Mouse (Mus musculus): Measurements from ENCODE around the gene Calcrl.

Gene Calcrl

DNA sequence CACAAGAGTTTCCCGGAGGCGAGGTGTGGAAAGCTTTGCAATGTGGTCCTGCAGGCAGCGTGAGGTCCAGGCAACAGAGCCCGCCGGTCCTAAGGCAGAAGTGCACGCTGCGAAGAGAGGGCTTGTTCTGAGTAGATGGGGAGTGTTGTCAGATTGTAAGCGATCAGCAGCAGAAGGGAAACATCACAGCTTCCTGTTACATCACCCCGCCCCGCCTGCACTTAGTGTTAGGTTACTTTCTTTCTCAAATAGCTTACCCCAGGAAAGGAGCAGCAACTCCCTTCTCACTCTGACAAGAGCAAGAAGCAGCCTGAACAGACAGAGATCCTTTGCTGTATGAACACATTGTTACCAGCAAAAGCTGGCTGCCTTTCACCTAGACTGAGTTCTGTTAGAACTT is at the start of gene Calcrl:
Calcrl (minus strand) TSS at position 274 of the 400 bp plus-strand sequence.
- peak; percentile 46 for DNase-seq (ENCODE audit: low read depth, low spot score)

DNA sequence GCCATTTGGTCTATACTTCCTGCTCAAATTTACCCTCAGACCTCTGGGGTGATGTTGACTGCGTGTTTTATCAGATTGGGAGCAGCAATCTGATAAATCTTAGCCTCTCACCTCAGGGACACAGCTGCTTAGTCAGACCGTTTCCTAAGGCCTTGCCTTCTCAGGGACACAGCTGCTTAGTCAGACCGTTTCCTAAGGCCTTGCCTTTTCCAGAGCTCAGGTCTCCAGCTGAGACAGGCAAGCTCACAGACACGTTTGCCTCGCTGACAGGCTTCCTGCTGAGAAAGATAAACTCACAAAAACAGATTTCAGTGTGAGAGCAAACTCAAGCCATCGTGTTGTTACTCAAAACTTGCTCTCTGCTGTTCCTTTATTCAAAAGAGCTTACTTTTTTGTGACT is 49.4 kb upstream of the Calcrl start:
- no peak for DNase-seq (ENCODE audit: low read depth, low spot score)

DNA sequence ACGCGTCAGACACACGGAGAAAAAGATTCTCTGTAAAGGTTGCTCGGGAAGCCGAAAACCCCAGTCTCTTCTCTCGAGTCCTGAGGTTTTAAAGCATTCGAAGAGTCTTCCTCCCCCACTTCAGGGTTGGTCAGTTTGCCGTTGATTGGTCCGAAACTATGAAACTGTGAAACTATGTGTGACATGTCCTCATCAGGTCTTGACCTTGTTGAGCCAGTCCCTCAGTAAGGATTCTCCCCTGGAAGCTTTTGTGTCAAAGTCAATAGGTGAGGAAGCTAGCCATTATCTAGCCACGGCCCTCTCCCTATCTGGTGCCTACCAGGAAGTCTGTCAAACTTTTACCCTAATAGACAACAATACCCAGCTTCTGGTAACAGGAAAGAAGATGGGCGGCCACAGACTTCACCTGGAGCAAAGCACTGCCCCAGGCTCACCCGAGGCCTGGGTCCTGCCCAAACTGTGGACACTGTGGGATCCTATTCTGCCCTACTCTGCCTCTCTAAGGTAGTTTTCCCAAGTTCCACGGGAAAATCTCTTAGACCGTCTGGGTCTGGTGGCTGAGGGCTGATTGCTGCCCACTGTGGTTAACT is 48.8 kb upstream of the Calcrl start:
- DNase-seq (ENCODE audit: low read depth, low spot score), result no peak

DNA sequence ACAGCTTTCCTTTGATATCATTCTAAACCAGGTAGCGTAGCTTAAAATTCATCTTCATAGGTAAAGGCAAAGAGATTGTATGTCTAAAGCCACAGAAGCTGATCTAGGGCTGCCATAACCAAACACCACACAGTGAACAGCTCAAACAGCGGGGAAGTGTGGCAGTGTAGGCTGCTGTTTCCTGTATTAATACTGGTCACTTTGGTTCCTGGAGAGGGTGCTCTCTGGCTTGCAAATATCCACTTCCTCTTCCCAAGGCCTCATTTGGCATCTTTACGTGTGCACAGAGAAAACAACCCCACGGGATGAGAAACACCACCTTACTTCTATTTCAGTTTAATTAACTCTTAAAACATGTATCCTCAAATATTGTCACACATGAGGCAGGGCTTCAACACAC is 42.2 kb upstream of the Calcrl start:
- no peak for DNase-seq (ENCODE audit: low read depth, low spot score)

DNA sequence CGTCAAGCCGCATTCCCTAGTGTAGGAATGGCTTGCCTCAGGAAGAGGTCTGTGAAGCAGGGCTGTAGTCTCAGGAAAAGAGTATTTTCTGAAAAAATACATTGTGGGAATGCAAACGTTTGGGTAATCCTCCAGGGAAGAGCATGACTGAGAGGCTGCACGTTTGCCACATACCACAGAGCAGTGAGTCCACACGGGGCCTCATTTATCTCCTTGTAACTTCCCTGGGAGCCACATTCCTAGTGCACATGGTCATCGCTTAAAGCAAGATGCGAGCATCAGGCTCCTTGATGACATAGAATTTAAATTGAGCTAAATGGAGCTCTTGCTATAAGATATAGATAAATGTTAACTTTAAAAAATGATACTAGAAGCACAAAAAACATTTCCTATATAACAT is 39.7 kb upstream of the Calcrl start:
- no peak for DNase-seq (ENCODE audit: low read depth, low spot score)

DNA sequence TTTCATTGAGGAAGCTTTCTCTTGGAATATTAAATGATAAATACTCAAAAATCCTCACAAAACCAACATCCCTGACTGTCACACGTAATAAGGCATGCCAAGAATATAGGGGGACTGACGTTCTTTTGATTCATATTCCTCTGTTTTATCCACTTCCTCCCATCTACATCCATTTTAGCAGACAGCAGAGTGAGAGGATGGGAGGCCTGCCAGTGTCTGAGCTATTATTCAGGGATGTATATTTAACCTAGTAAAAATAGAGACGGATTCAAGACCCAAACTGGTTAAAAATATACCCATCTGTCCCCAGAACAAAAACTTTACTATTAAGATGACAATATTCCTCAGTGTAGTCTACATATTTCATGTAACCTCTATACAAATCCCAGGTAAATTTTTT is 37.2 kb upstream of the Calcrl start:
- DNase-seq (ENCODE audit: low read depth, low spot score), result no peak

DNA sequence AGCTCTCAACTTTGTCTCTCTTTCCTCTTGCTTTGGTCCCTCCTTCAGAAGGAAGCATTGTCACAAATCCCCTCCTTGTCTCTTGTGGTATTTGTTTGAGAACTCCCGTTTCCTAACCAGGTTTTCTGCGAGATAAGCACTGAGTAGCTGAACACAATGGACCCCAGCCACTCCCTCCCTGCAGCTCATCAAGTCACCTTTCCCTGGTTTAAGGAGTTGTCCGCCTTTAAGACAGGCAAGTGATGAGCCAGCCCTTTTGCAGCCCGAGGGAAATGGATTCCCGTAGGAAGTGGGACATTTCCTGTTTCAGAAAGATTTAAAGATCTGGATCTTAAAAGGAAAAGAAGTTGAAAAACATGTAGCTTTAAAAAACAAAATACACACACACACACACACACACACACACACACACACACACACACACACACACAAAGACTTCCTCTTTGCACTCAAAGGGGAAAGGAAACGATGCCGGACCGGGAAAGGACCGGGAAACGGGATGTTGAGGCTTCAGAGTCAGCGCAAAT is 34.5 kb upstream of the Calcrl start:
- DNase-seq (ENCODE audit: low read depth, low spot score), result no peak

DNA sequence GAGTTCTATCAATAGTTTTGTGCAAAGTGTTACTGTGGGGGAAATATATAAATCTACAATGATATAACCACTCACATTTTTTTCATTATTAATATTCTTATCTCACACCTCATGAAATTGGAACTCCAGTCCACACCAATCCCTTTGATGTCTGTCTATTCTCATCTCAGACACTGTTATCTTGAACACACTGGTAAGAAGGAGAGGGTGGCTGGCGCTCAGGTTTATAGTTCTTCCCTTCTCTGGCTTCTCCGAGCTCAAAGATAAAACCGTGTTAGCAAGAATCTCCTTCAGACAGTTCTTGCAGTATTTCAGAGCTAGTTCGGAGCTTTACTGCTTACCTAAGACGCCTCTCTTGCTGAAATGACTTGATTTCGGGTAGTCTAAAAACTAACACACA is 32.0 kb upstream of the Calcrl start:
- DNase-seq (ENCODE audit: low read depth, low spot score), result no peak

DNA sequence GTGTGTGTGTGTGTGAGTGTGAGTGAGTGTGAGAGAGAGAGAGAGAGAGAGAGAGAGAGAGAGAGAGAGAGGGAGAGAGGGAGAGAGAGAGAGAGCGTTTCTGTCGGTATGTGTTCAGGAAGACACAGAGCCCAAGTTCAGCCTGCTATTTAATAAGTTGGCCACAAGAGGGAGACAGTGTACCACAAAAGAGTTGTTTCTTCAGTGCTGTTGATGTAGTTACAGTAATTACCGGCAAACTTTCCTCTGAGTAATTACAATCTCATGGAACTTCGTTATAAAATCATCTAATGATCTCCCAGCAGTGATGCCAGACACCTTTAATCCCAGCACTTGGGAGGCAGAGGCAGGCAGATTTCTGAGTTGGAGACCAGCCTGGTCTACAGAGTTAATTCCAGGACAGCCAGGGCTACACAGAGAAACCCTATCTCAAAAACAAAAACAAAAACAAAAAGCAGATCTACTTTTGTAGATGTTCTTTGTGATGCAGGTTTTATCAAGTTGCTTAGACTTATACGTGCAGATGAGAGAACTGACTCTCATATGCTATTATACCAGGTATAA is 30.1 kb upstream of the Calcrl start:
- peak; percentile 76 for DNase-seq (ENCODE audit: low read depth, low spot score)

DNA sequence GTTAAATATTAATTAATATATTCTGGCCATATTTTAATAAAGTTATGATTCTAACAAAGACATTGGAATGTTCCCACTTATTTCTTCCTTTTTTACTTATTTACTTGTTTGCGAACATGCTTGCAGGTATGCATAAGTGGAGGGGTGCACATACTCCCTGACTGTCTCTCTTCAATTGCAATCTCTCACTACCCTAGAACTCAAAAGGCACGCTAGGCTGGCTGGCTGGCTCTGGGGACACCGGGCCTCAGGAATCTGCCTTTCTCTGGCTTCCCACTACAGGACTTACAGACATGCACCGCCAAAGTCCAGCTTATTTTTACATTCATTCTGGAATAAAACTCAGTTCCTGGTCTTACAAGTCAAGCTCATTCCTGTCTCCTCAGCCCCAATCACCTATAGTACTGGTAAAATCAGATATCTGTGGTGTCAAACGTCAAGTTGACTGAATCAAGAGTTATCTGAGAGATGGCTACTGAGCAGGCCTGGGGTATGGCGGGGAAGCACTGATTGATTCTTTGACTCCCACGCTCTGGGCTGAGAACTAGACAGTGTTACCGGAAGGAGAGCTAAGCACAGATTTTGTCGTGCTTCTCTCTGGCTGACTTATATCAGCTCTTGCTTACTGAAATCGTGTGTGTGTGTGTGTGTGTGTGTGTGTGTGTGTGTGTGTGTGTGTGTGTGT is 29.5 kb upstream of the Calcrl start:
- no peak for DNase-seq (ENCODE audit: low read depth, low spot score)

DNA sequence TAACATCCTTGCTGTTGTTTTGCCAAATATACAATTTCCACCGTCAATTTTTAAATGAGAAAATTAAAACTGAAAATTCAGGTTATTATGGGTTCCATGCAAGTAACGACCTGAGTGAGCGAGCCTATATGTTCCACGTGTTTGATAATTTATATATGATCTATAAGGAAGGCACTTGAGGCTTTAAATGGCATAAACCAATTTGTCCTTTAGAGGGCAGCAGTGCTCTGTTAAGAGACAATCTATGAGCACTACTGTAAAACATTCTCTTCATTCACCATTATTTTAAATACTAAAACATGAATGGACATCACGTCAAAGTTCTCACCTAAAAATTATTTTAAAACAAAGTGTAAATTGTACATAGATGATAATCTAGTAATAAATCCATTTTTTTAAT is 28.8 kb upstream of the Calcrl start:
- peak; percentile 61 for DNase-seq (ENCODE audit: low read depth, low spot score)

DNA sequence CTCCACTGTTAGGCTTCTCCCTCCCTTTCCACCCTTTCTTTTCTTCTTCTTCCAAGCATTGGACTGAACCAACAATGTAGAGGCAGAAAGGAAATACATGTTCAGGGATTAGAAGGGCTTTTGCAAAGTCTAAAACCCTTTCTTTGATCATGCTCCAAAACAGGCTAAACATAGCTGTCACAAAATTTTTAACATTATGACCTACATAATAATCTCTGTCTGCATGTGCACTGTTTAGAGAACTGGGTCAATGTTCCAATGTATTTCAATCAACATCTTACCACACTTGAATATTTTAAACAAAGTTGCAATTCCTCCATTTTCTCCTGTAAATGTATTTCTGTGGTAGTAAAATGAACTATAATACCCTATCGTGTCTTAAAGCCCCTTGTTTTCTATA is 20.3 kb upstream of the Calcrl start:
- DNase-seq (ENCODE audit: low read depth, low spot score), result no peak

DNA sequence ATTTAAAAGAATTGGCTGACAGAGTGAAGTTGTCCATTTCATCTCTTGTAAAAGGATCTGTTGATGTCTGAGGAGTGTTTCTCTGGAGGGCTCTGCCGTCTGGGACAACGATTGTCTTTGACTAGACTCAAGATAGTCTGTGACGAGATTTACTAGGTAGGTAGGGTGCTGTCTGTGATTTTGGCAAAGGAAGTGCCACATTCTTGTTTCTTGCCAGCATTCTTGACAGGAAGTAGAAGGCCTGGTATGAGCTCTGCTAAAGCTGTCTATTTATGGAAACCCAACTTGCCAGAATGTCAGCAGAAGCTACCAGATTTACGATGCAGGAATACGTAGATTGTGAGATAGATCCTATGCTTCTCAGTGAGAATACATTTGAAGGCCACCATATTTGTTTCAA is 16.7 kb upstream of the Calcrl start:
- no peak for DNase-seq (ENCODE audit: low read depth, low spot score)

DNA sequence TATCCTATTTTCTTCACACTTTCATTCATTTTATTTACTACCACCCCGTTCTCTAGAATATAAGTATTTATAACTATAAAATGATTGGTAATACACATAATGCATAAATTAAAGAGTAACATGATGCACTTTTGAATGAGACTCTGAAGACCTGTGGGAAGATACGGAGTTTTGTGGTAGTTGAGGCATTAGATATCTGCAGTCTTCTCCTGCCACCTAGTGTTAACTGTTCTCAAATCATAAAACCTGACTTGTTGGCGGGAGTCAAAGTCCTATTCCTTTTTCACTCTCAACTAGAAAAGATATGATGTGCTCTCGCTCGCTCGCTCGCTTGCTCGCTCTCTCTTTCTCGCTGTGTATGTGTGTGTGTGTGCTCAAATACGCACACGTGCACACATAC is 4.5 kb upstream of the Calcrl start:
- DNase-seq (ENCODE audit: low read depth, low spot score), result peak; percentile 41

DNA sequence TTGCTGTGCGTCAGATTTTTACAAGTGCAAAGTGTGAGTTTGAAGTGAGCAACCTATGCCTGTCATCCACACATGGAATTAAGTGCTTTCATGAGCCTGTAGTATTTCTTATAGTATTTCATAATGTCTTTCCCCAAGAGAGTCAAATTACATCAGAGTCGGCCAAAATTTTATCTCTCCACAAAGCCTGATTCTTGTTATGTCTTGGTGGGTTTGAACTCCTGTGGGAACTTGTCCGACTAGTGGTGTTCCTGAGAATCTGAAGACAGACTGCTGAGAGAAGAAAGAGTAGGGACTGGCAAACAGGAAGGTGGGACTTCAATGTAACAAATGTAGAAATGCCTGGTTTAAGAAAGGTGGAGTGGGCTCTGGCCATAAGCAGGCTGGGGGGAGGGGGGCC is 3.6 kb upstream of the Calcrl start:
- DNase-seq (ENCODE audit: low read depth, low spot score), result no peak

DNA sequence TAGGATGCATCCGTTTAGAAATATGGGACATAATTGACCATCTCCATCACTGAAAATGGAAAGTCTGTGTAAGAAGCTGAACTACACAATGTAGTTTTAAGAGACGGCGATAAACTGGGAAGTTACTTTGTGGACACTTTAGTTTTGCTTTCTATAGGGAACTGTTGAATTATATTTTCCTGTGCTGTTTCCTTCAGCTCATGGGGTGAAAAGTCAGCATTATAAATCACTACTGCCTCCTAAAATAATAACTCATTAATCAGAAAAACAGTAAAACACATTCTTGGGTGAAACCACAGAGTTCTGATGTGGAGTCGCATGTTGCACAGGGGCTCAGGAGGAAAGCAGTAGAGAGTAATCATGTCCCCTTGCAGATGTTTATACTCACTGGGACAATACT is 1.3 kb upstream of the Calcrl start:
- no peak for DNase-seq (ENCODE audit: low read depth, low spot score)

DNA sequence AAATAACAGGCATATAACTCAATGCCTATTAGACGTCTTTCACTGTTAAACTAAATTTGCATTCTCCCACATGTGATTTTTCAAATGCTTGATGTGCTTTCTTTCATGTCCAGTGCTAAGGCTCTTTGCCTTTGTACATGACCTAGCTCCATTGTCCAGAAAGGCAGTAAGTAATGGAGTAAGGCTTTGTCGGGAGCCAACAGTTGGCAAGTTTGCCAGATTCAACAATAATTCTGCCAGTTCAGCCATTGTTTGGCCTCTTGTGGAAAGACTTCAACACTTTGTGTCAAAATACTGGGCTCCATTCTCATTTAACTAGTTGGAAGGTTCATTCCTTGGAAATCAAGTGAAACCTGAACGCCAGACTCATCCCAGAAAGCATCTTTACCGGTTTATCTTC is 8.7 kb downstream of the Calcrl start:
- no peak for DNase-seq (ENCODE audit: low read depth, low spot score)

DNA sequence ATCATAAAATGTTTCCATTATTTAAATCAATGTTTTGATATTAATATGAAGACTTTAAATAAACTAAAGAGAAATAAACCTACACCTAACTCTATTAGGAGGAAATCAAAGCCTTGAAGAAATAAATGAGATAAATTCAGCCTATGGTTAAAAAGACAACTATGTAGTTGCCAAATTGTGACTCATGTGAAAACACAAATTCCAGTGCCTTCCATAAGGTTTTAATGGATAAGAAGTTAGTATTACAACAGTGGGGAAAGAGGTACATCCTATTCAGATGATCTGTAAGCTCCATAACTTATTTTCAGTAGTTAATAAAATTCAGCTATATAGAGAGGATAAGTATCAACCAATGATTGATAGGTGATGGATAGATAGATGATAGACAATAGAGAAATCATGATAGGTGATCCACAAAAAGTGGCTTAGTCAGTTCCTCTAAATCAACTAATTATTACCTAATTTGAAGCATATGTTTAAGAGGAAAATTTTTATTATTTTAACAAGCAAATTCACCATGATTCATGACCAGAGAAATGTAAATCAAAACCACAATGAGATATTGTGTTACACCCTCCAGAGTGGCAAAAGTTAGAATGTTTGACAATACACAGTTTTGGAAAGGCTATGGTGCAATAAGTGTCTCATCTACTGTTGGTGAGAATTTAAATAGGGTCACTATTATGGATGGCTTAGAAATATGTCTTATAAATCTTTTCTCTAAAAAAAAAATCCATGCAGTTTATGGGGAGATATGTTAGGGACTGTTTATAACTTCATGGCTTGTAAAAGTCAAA is 15.2 kb downstream of the Calcrl start:
- DNase-seq (ENCODE audit: low read depth, low spot score), result no peak

DNA sequence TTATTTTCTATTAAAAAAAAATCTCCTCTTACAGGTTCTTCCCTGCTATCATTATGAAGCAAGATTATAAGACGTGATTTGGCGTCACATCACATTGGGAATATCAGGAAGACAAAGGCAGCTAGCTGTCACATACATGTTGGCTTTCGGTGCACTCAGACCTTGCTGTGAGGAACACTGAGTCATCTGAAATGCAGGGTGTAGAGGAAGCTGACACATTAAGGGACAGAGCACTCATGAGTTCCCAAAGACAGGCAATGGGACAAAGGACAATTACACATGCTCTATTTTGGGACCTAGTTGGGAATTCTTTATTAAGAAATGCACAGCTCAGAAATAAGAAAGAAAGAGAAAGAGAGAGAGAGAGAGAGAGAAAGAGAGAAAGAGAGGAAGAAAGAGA is 20.4 kb downstream of the Calcrl start:
- no peak for DNase-seq (ENCODE audit: low read depth, low spot score)

DNA sequence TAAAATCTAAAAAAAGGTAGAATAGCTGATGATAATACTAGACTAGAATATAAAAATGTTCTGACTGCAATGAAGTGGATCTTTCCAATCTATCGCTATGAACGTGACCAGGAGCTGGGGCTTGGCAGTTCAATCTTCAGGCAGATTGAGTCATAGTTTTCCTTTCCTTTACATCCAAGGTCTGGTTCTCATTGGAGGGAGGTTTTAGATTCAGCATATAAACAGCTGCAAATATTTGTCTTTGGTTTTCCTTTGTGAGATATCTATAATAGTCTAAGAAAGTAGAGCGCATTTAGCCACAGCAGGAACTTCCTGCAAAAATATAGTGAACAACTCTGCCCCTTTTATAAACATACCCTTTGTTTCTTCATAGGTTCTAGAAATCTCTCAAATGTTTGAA is 22.5 kb downstream of the Calcrl start:
- no peak for DNase-seq (ENCODE audit: low read depth, low spot score)

DNA sequence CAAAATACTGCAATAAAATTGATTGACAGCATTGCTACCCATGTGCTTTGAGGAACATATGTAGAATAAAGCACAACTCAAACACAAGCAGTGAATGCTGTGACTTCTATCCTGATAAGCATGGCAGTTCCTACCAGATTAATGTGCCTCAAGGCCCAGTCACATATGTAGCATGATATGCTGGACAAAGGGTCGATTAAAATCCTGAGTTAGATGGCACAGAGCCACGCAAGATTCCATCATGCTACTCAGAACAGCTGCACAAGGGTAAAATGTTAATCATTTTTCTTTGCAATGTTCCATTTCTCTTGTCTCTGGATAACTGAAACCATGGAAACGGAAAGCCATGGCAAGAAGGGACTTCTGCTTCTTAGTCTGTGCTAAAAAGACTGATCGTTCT is 28.7 kb downstream of the Calcrl start:
- no peak for DNase-seq (ENCODE audit: low read depth, low spot score)

DNA sequence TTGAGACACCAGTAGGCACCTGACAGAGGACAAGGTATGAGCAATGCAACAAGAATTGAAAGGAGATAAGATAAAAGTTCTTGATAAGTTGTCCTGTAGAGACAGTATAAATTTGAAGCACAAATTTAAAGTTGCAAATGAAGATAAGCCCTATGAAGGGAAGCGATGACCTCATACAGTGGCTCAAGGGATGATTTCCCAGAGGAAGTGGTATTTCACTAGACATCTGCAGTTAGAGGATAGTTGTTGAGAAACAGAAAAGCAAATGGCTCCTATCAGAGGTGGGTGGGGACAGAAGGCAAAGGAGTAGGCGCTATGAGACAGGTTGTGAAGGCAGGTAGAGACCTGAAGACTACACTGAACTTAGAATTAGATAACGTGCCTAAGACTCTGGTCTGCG is 32.0 kb downstream of the Calcrl start:
- no peak for DNase-seq (ENCODE audit: low read depth, low spot score)
